Mouse (Mus musculus): Measurements from ENCODE around the gene Hs6st3. TPM values are rescaled to one million over a fixed set of nuclear protein-coding genes. Genes with fewer than 3 reads are reported as not detected.

Hs6st3 gene
- polyA plus RNA-seq, 1 experiment: not detected

- 59% methylated on average over 7 of the region's 7 CpGs for WGBS
- Histone ChIP-seq H3K4me1 (ENCODE audit: control insufficient read depth, insufficient read depth, low read length) (no peaks in the 10 kb centered on the region), H3K4me3 (replicated peaks; ENCODE audit: control insufficient read depth, low read depth, low read length) (no peak overlapping the region), H3K27ac (ENCODE audit: control insufficient read depth, insufficient read depth, low read depth, low read length, poor library complexity) (no peak overlapping the region)
- TF ChIP-seq CTCF (IDR thresholded peaks at IDR 0.05; ENCODE audit: control insufficient read depth, insufficient read depth, low read length) (no peak), POLR2A (IDR thresholded peaks at IDR 0.05; ENCODE audit: borderline replicate concordance, control insufficient read depth, low read depth, low read length) (no peak)
These were observed 623.2 kb downstream of the Hs6st3 start for GRCm38 (mm10) chr14:119761376-119761775.

GRCm38 (mm10) chr14:119772040-119772439, 633.9 kb downstream of the Hs6st3 start:
- Histone ChIP-seq H3K27ac (ENCODE audit: control insufficient read depth, insufficient read depth, low read depth, low read length, poor library complexity) (no peak overlapping the region), H3K4me3 (replicated peaks; ENCODE audit: control insufficient read depth, low read depth, low read length) (no peak overlapping the region), H3K4me1 (ENCODE audit: control insufficient read depth, insufficient read depth, low read length) (no peaks in the 10 kb centered on the region)
- TF ChIP-seq CTCF (IDR thresholded peaks at IDR 0.05; ENCODE audit: control insufficient read depth, insufficient read depth, low read length) (no peak), POLR2A (IDR thresholded peaks at IDR 0.05; ENCODE audit: borderline replicate concordance, control insufficient read depth, low read depth, low read length) (no peak)
- 70% methylated on average over 4 of the region's 4 CpGs for WGBS

GRCm38 (mm10) chr14:119776261-119776660, 638.1 kb downstream of the Hs6st3 start:
- no peak overlapping the region for H3K27ac ChIP-seq (ENCODE audit: control insufficient read depth, insufficient read depth, low read depth, low read length, poor library complexity)
- no peaks in the 10 kb centered on the region for H3K4me1 ChIP-seq (ENCODE audit: control insufficient read depth, insufficient read depth, low read length)
- TF ChIP-seq POLR2A (IDR thresholded peaks at IDR 0.05; ENCODE audit: borderline replicate concordance, control insufficient read depth, low read depth, low read length) (no peak), CTCF (IDR thresholded peaks at IDR 0.05; ENCODE audit: control insufficient read depth, insufficient read depth, low read length) (no peak)
- H3K4me3 ChIP-seq (replicated peaks; ENCODE audit: control insufficient read depth, low read depth, low read length): no peak overlapping the region
- whole genome bisulfite sequencing: 78% methylated on average over 3 of the region's 3 CpGs

GRCm38 (mm10) chr14:119779982-119780588, 641.9 kb downstream of the Hs6st3 start:
- Histone ChIP-seq H3K4me1 (ENCODE audit: control insufficient read depth, insufficient read depth, low read length) (no peaks in the 10 kb centered on the region), H3K4me3 (replicated peaks; ENCODE audit: control insufficient read depth, low read depth, low read length) (no peak overlapping the region), H3K27ac (ENCODE audit: control insufficient read depth, insufficient read depth, low read depth, low read length, poor library complexity) (no peak overlapping the region)
- no peak for TF ChIP-seq POLR2A (IDR thresholded peaks at IDR 0.05; ENCODE audit: borderline replicate concordance, control insufficient read depth, low read depth, low read length)
- no peak for TF ChIP-seq CTCF (IDR thresholded peaks at IDR 0.05; ENCODE audit: control insufficient read depth, insufficient read depth, low read length)
- WGBS: 52% methylated on average over 12 of the region's 12 CpGs

DNA sequence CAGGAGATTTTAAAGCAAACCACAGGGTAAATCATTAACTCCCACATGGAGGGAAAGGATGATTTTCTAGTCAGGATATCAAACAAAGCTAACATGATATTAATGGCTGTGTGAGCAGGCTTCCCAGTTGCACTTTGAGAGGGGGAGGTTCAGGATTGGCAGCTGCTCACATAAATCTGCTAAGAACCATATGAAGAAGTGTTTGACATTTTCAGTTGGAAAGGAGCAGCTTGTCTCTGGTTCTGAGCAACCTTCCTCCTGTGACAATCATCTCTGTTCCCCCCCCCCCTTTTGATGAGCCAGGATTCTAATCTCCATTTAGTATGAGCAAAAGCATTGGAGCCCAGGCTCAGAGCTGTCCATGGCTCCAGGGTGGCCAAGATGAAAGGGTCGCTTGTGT, 643.0 kb downstream of the Hs6st3 start:
- H3K27ac ChIP-seq (ENCODE audit: control insufficient read depth, insufficient read depth, low read depth, low read length, poor library complexity): no peak overlapping the region
- no peak overlapping the region for H3K4me3 ChIP-seq (replicated peaks; ENCODE audit: control insufficient read depth, low read depth, low read length)
- no peak for TF ChIP-seq CTCF (IDR thresholded peaks at IDR 0.05; ENCODE audit: control insufficient read depth, insufficient read depth, low read length)
- TF ChIP-seq POLR2A (IDR thresholded peaks at IDR 0.05; ENCODE audit: borderline replicate concordance, control insufficient read depth, low read depth, low read length): no peak
- WGBS: 77% methylated on average over 1 of the region's 1 CpGs
- H3K4me1 ChIP-seq (ENCODE audit: control insufficient read depth, insufficient read depth, low read length): no peaks in the 10 kb centered on the region

GRCm38 (mm10) chr14:119789457-119789856, 651.3 kb downstream of the Hs6st3 start:
- WGBS: 85% methylated on average over 8 of the region's 8 CpGs
- H3K4me3 ChIP-seq (replicated peaks; ENCODE audit: control insufficient read depth, low read depth, low read length): no peak overlapping the region
- no peak overlapping the region for H3K27ac ChIP-seq (ENCODE audit: control insufficient read depth, insufficient read depth, low read depth, low read length, poor library complexity)
- no peaks in the 10 kb centered on the region for H3K4me1 ChIP-seq (ENCODE audit: control insufficient read depth, insufficient read depth, low read length)
- no peak for TF ChIP-seq CTCF (IDR thresholded peaks at IDR 0.05; ENCODE audit: control insufficient read depth, insufficient read depth, low read length)
- TF ChIP-seq POLR2A (IDR thresholded peaks at IDR 0.05; ENCODE audit: borderline replicate concordance, control insufficient read depth, low read depth, low read length): no peak

DNA sequence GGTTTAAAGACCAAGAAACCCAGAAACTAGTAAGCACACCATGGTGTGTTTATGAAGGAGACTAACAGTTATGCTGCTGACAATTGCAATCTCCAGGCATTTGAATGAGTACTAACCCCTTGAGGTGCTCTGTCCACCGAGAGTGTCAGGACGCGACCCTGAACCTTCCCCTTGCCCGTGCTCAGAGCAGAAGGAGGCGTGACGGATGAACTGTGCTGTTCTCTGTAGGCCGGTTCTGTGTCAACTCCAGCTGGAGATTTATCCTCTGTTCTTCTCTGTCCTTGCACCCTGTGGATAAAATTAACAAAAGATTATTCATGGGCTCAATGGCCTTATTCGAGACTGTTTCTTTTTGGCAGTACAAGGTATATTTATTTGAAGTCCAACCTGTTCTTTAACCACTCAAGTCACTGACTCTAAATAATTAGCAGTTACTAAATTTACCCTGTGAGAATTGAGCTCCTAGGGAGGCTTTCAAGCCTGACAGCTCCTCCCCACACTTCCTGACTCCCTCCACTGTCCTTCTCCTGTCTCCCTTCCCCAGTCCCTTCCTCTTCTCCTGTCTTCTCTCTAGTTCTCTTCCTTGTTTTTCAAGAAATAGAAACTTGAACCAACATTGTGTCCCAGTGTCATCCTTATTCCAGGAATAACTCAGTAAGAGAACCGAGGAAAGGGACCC, 659.2 kb downstream of the Hs6st3 start:
- WGBS: 81% methylated on average over 9 of the region's 9 CpGs
- Histone ChIP-seq H3K4me1 (ENCODE audit: control insufficient read depth, insufficient read depth, low read length) (no peaks in the 10 kb centered on the region), H3K4me3 (replicated peaks; ENCODE audit: control insufficient read depth, low read depth, low read length) (no peak overlapping the region), H3K27ac (ENCODE audit: control insufficient read depth, insufficient read depth, low read depth, low read length, poor library complexity) (no peak overlapping the region)
- TF ChIP-seq CTCF (IDR thresholded peaks at IDR 0.05; ENCODE audit: control insufficient read depth, insufficient read depth, low read length) (no peak), POLR2A (IDR thresholded peaks at IDR 0.05; ENCODE audit: borderline replicate concordance, control insufficient read depth, low read depth, low read length) (no peak)

GRCm38 (mm10) chr14:119798561-119798960, 660.4 kb downstream of the Hs6st3 start:
- Histone ChIP-seq H3K27ac (ENCODE audit: control insufficient read depth, insufficient read depth, low read depth, low read length, poor library complexity) (no peak overlapping the region), H3K4me1 (ENCODE audit: control insufficient read depth, insufficient read depth, low read length) (no peaks in the 10 kb centered on the region), H3K4me3 (replicated peaks; ENCODE audit: control insufficient read depth, low read depth, low read length) (no peak overlapping the region)
- WGBS: 86% methylated on average over 11 of the region's 11 CpGs
- TF ChIP-seq CTCF (IDR thresholded peaks at IDR 0.05; ENCODE audit: control insufficient read depth, insufficient read depth, low read length) (no peak), POLR2A (IDR thresholded peaks at IDR 0.05; ENCODE audit: borderline replicate concordance, control insufficient read depth, low read depth, low read length) (no peak)
